Mouse (Mus musculus) embryonic facial prominence, embryonic 14.5 days (tissue): ENCODE measurements around the gene Spty2d1. TPM values are rescaled to one million over a fixed set of nuclear protein-coding genes. Genes with fewer than 3 reads are reported as not detected.

Source experiments
- ATAC-seq: fragments of 200-750 bp; cut with Nextera tagmentation; 2 replicates; pipeline ENCODE4 v1.8.0; 2017; ENCODE audit warnings: low read depth, moderate number of reproducible peaks, moderate TSS enrichment
- DNase-seq: peaks from one replicate; pipeline ENCODE4 v3.0.0-alpha.2; 2015; ENCODE audit warnings: low spot score
- H3K27ac ChIP-seq: fragments of 300-500 bp; sonication (generic); replicated peaks from 2 replicates; pipeline ENCODE4 v1.5.1; 2014; ENCODE audit warnings: low read depth, mild to moderate bottlenecking, low read length, moderate library complexity
- H3K27me3 ChIP-seq: fragments of 300-500 bp; sonication (generic); replicated peaks from 2 replicates; pipeline ENCODE4 v1.6.1; 2014; ENCODE audit warnings: low read length; ENCODE audit not compliant: control insufficient read depth, insufficient read depth
- H3K36me3 ChIP-seq: fragments of 300-500 bp; sonication (generic); 2 replicates; pipeline ENCODE4 v1.6.1; 2014; ENCODE audit warnings: low read length, mixed read lengths; ENCODE audit not compliant: control insufficient read depth, insufficient read depth
- H3K4me1 ChIP-seq: fragments of 300-500 bp; sonication (generic); 2 replicates; pipeline ENCODE4 v1.6.1; 2014; ENCODE audit warnings: antibody characterized with exemption, low read length; ENCODE audit not compliant: control insufficient read depth, insufficient read depth
- H3K4me2 ChIP-seq: fragments of 300-500 bp; sonication (generic); 2 replicates; pipeline ENCODE4 v1.6.1; 2014; ENCODE audit warnings: low read depth, mild to moderate bottlenecking, low read length, moderate library complexity, mixed read lengths
- H3K4me3 ChIP-seq: fragments of 300-500 bp; sonication (generic); 2 replicates; pipeline ENCODE4 v1.5.1; 2014; ENCODE audit warnings: low read depth, mild to moderate bottlenecking, low read length
- H3K9ac ChIP-seq: fragments of 300-500 bp; sonication (generic); 2 replicates; pipeline ENCODE4 v1.6.1; 2014; ENCODE audit warnings: low read depth, mild to moderate bottlenecking, low read length, moderate library complexity, mixed read lengths
- H3K9me3 ChIP-seq: fragments of 300-500 bp; sonication (generic); 2 replicates; pipeline ENCODE4 v1.6.1; 2016; ENCODE audit warnings: low read length; ENCODE audit not compliant: control insufficient read depth
- WGBS: fragments of 180-500 bp; shearing (Covaris S2); extraction: QIAGEN DNeasy Blood & Tissue Kit; methylation state at CpG from one replicate; pipeline ENCODE4 v1.1.7; 2014; 5-methylcytosine and 5-hydroxymethylcytosine counted together
- polyA plus RNA-seq: library from polyadenylated mRNA; unstranded; fragments of >200 nt; fragmentation: Nextera tagmentation; extraction: Ambion mirVana; gene quantifications from 2 replicates; pipeline ENCODE4 v1.2.1, GENCODE M21; 2014

Spty2d1 gene
- polyA plus RNA-seq, result 22.1 and 23.1 TPM in 2 replicates

GRCm38 (mm10) chr7:47008168-47008993 lies at the start of gene Spty2d1:
TSS of gene Spty2d1 (minus strand) at chr7:47008411.
- 2% methylated on average over 53 of the region's 57 CpGs for WGBS
- H3K9ac ChIP-seq, result peak within 1 kb of the TSS; percentile 85
- H3K36me3 ChIP-seq, result no peaks in the 10 kb centered on the region
- H3K4me3 ChIP-seq, result peak within 1 kb of the TSS; percentile 84
- peak; percentile 100 for DNase-seq
- peaks cover 15% of the 10 kb centered on the region for H3K4me1 ChIP-seq
- peak; percentile 96 for ATAC-seq
- no peaks in the 10 kb centered on the region for H3K9me3 ChIP-seq
- H3K4me2 ChIP-seq, result peak within 1 kb of the TSS; percentile 91
- peak within 1 kb of the TSS; percentile 92 for H3K27ac ChIP-seq
- H3K27me3 ChIP-seq, result no peaks in the 10 kb centered on the region

GRCm38 (mm10) chr7:47056273-47056672 lies 48.1 kb upstream of the Spty2d1 start:
- Histone ChIP-seq H3K27me3 (no peaks in the 10 kb centered on the region), H3K9ac (no peak overlapping the region), H3K4me3 (no peak overlapping the region), H3K4me1 (peaks cover 10% of the 10 kb centered on the region), H3K27ac (no peak overlapping the region), H3K36me3 (peaks cover 5% of the 10 kb centered on the region; the same call in 1 of the 2 replicates), H3K4me2 (no peak overlapping the region), H3K9me3 (no peaks in the 10 kb centered on the region)
- ATAC-seq, result no peak
- whole genome bisulfite sequencing, result 86% methylated on average over 4 of the region's 4 CpGs
- no peak for DNase-seq

GRCm38 (mm10) chr7:47055744-47056143 lies 47.5 kb upstream of the Spty2d1 start:
- Histone ChIP-seq H3K9ac (no peak overlapping the region), H3K4me1 (peaks cover 13% of the 10 kb centered on the region), H3K4me3 (no peak overlapping the region), H3K27ac (no peak overlapping the region), H3K36me3 (peaks cover 5% of the 10 kb centered on the region; the same call in 1 of the 2 replicates), H3K27me3 (no peaks in the 10 kb centered on the region), H3K9me3 (no peaks in the 10 kb centered on the region), H3K4me2 (no peak overlapping the region)
- DNase-seq (no peak), ATAC-seq (no peak)
- WGBS, result 68% methylated on average over 9 of the region's 9 CpGs

- ATAC-seq (no peak), DNase-seq (no peak)
- no peak overlapping the region for H3K4me2 ChIP-seq
- H3K27ac ChIP-seq, result no peak overlapping the region
- peaks cover 13% of the 10 kb centered on the region for H3K4me1 ChIP-seq
- H3K9me3 ChIP-seq, result no peaks in the 10 kb centered on the region
- H3K9ac ChIP-seq, result no peak overlapping the region
- 68% methylated on average over 2 of the region's 2 CpGs for WGBS
- H3K36me3 ChIP-seq, result peaks cover 5% of the 10 kb centered on the region; the same call in 1 of the 2 replicates
- no peaks in the 10 kb centered on the region for H3K27me3 ChIP-seq
- H3K4me3 ChIP-seq, result no peak overlapping the region
These were observed 46.5 kb upstream of the Spty2d1 start for GRCm38 (mm10) chr7:47054666-47055065.

- no peak for DNase-seq
- Histone ChIP-seq H3K4me1 (peaks cover 13% of the 10 kb centered on the region), H3K9ac (no peak overlapping the region), H3K27ac (no peak overlapping the region), H3K9me3 (no peaks in the 10 kb centered on the region), H3K27me3 (no peaks in the 10 kb centered on the region), H3K4me3 (no peak overlapping the region), H3K36me3 (peaks cover 5% of the 10 kb centered on the region; the same call in 1 of the 2 replicates), H3K4me2 (no peak overlapping the region)
- WGBS, result 91% methylated on average over 12 of the region's 15 CpGs
- no peak for ATAC-seq
These were observed 45.1 kb upstream of the Spty2d1 start for GRCm38 (mm10) chr7:47053287-47053686.

- peak overlapping the region; percentile 79 for H3K4me2 ChIP-seq
- H3K4me3 ChIP-seq, result peak overlapping the region; percentile 10; the same call in 1 of the 2 replicates
- H3K27ac ChIP-seq, result peak overlapping the region; percentile 77
- peaks cover 5% of the 10 kb centered on the region; the same call in 1 of the 2 replicates for H3K36me3 ChIP-seq
- no peaks in the 10 kb centered on the region for H3K9me3 ChIP-seq
- H3K9ac ChIP-seq, result peak overlapping the region; percentile 26; the same call in 1 of the 2 replicates
- 19% methylated on average over 3 of the region's 3 CpGs for WGBS
- ATAC-seq (no peak), DNase-seq (peak; percentile 20)
- no peaks in the 10 kb centered on the region for H3K27me3 ChIP-seq
- H3K4me1 ChIP-seq, result peaks cover 13% of the 10 kb centered on the region
These were observed 44.1 kb upstream of the Spty2d1 start for GRCm38 (mm10) chr7:47052276-47052675.

GRCm38 (mm10) chr7:47051404-47052151 lies 43.4 kb upstream of the Spty2d1 start:
- 3% methylated on average over 2 of the region's 2 CpGs for WGBS
- Histone ChIP-seq H3K27me3 (no peaks in the 10 kb centered on the region), H3K4me3 (peak overlapping the region; percentile 90), H3K4me2 (peak overlapping the region; percentile 79), H3K9ac (peak overlapping the region; percentile 82), H3K9me3 (no peaks in the 10 kb centered on the region), H3K4me1 (peaks cover 13% of the 10 kb centered on the region), H3K36me3 (peaks cover 5% of the 10 kb centered on the region; the same call in 1 of the 2 replicates), H3K27ac (peak overlapping the region; percentile 93)
- ATAC-seq (peak; percentile 45; the same call in 1 of the 2 replicates), DNase-seq (peak; percentile 88)

GRCm38 (mm10) chr7:47050766-47051165 lies 42.6 kb upstream of the Spty2d1 start:
- H3K27ac ChIP-seq, result peak overlapping the region; percentile 93
- peak overlapping the region; percentile 79 for H3K4me2 ChIP-seq
- WGBS, result 0% methylated on average over 20 of the region's 34 CpGs
- peak; percentile 60 for DNase-seq
- H3K36me3 ChIP-seq, result peaks cover 5% of the 10 kb centered on the region; the same call in 1 of the 2 replicates
- no peaks in the 10 kb centered on the region for H3K27me3 ChIP-seq
- peak; percentile 76 for ATAC-seq
- peaks cover 13% of the 10 kb centered on the region for H3K4me1 ChIP-seq
- no peaks in the 10 kb centered on the region for H3K9me3 ChIP-seq
- H3K9ac ChIP-seq, result peak overlapping the region; percentile 82
- H3K4me3 ChIP-seq, result peak overlapping the region; percentile 90
